Mouse (Mus musculus): Measurements from ENCODE around the gene Ssc5d. TPM values are rescaled to one million over a fixed set of nuclear protein-coding genes. Genes with fewer than 3 reads are reported as not detected.

Gene Ssc5d
- polyA plus RNA-seq, 1 experiment, result 1.0 TPM

DNA sequence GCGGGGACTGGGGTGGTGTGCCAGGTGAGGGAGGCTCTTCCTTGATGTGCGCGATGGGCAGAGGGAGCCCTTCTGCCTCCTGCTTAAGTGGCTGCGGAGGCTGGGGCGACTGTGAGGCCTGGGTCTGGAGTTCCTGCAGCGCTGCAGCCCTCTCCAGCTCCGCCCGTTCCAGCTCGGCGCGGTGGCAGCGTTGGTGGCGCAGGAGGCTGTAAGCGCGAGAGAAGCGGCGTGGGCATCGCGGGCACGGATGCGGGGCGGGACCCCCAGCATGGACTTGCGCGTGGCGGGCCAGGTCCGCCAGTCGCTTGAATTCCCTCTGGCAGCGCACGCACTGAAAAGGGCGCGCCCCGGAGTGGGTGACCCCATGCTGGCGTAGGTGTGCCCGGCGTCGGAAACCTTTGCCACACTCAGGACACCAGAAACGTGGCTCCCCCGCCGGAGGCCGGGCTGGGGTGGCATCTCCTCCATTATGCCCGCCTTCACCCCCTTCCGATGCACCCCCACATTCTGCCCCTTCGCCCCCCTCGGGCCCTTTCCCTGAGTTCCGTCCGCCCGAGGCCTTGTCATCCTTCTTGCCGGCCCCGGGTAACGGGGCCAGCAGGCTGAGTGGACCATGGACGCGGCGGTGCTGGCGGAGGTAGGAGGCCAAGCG is 67.9 kb downstream of the Ssc5d start:
- peaks cover 18% of the 10 kb centered on the region for H3K4me1 ChIP-seq (replicated peaks; ENCODE audit: control insufficient read depth, insufficient read depth, low read length)
- H3K4me3 ChIP-seq (ENCODE audit: control insufficient read depth, insufficient read depth, low read length), result no peak overlapping the region
- H3K27me3 ChIP-seq (ENCODE audit: control insufficient read depth, insufficient read depth, low read length), result no peaks in the 10 kb centered on the region
- no peaks in the 10 kb centered on the region for H3K36me3 ChIP-seq (ENCODE audit: control insufficient read depth, insufficient read depth, low read length)
- WGBS, result 97% methylated on average over 55 of the region's 55 CpGs
- no peak for TF ChIP-seq POLR2A (IDR thresholded peaks at IDR 0.05; ENCODE audit: control insufficient read depth, extremely low read depth, insufficient read depth, low read length, poor library complexity)
- TF ChIP-seq CTCF (IDR thresholded peaks at IDR 0.05; ENCODE audit: borderline replicate concordance, control insufficient read depth, extremely low read depth, insufficient read depth, low read length, poor library complexity), result no peak
- DNase-seq, result no peak
- H3K27ac ChIP-seq (ENCODE audit: control insufficient read depth, insufficient read depth, low read length), result no peak overlapping the region

DNA sequence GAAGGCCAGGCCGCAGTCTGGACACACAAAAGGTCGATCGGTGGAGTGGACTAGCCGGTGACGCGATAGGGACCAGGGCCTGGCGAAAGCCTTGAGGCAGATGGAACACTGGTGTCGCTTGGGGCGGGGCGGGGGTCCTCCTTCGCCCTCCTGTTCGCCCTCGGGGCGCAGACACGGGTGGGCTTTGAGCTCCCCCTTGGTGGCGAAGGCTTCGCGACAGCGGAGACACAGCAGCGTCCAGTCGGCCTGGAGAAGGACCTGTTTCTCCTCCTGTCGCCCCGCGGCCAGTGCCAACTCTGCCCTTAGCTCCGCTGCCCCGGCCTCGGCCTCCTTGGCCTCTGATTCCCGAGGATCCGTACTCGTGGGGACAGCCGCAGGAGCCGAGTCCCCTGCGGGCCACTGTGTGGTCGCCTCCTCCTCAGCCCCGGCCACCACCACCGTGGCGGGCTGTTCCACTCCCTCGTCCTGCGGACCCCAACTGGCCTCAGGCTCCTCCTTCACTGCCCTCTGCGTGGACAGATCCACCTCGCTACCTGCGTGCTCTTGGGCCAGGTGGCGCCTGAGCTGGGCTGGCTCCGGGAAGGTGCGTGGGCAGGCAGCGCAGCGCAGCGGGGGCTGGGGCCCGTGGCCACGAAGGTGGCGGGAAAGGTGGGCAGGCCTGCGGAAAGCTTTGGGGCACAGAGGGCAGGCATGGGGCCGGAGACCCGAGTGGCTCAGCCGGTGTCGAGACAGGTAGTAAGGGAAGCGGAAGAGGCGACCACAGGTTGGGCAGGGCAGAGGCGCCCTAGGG is 68.6 kb downstream of the Ssc5d start:
- 93% methylated on average over 59 of the region's 59 CpGs for WGBS
- no peak for DNase-seq
- H3K27me3 ChIP-seq (ENCODE audit: control insufficient read depth, insufficient read depth, low read length), result no peaks in the 10 kb centered on the region
- H3K4me3 ChIP-seq (ENCODE audit: control insufficient read depth, insufficient read depth, low read length), result no peak overlapping the region
- H3K4me1 ChIP-seq (replicated peaks; ENCODE audit: control insufficient read depth, insufficient read depth, low read length), result peaks cover 18% of the 10 kb centered on the region
- H3K36me3 ChIP-seq (ENCODE audit: control insufficient read depth, insufficient read depth, low read length), result no peaks in the 10 kb centered on the region
- no peak overlapping the region for H3K27ac ChIP-seq (ENCODE audit: control insufficient read depth, insufficient read depth, low read length)
- no peak for TF ChIP-seq POLR2A (IDR thresholded peaks at IDR 0.05; ENCODE audit: control insufficient read depth, extremely low read depth, insufficient read depth, low read length, poor library complexity)
- TF ChIP-seq CTCF (IDR thresholded peaks at IDR 0.05; ENCODE audit: borderline replicate concordance, control insufficient read depth, extremely low read depth, insufficient read depth, low read length, poor library complexity), result no peak

Other genes starting within 250 kb of the Ssc5d start
- gene Hspbp1, start 240.7 kb upstream of the Ssc5d start, polyA plus RNA-seq (2012; rRNA removed), result 53.0 and 55.4 TPM in 2 replicates
- gene Brsk1, start 235.2 kb upstream of the Ssc5d start, polyA plus RNA-seq (2012; rRNA removed), result 0.71 and 0.84 TPM in 2 replicates
- 2.2 and 3.7 TPM in 2 replicates for gene Tmem150b, start 200.5 kb upstream of the Ssc5d start, polyA plus RNA-seq (2012; rRNA removed)
- 224 and 250 TPM in 2 replicates for gene Kmt5c, start 185.7 kb upstream of the Ssc5d start, polyA plus RNA-seq (2012; rRNA removed)
- 36.6 and 47.7 TPM in 2 replicates for gene Cox6b2, start 172.7 kb upstream of the Ssc5d start, polyA plus RNA-seq (2012; rRNA removed)
- 0.11 TPM in 1 of 2 replicates, not detected in the other for gene Fam71e2, start 154.5 kb upstream of the Ssc5d start, polyA plus RNA-seq (2012; rRNA removed)
- 0.13 and 0.32 TPM in 2 replicates for gene Il11, start 142.9 kb upstream of the Ssc5d start, polyA plus RNA-seq (2012; rRNA removed)
- gene Tmem190, start 142.8 kb upstream of the Ssc5d start, polyA plus RNA-seq (2012; rRNA removed), result not detected in 2 replicates
- 18.1 and 23.5 TPM in 2 replicates for gene Tmem238, start 136.1 kb upstream of the Ssc5d start, polyA plus RNA-seq (2012; rRNA removed)
- 367 and 512 TPM in 2 replicates for gene Rpl28, start 132.9 kb upstream of the Ssc5d start, polyA plus RNA-seq (2012; rRNA removed)
- gene Ube2s, start 113.2 kb upstream of the Ssc5d start, polyA plus RNA-seq (2012; rRNA removed), result 970 and 1,071 TPM in 2 replicates
- 0.48 and 0.74 TPM in 2 replicates for gene Shisa7, start 81.1 kb upstream of the Ssc5d start, polyA plus RNA-seq (2012; rRNA removed)
- gene Isoc2b, start 55.5 kb upstream of the Ssc5d start, polyA plus RNA-seq (2012; rRNA removed), result 21.8 and 23.6 TPM in 2 replicates
- 20.3 and 20.5 TPM in 2 replicates for gene Isoc2a, start 48.6 kb upstream of the Ssc5d start, polyA plus RNA-seq (2012; rRNA removed)
- 0.15 and 0.17 TPM in 2 replicates for gene Gm36210, start 19.3 kb upstream of the Ssc5d start, polyA plus RNA-seq (2012; rRNA removed)
- gene Zfp628, start 10.6 kb upstream of the Ssc5d start, polyA plus RNA-seq (2012; rRNA removed), result 40.2 and 51.2 TPM in 2 replicates
- 4.4 and 5.9 TPM in 2 replicates for gene Nat14, start 3.8 kb upstream of the Ssc5d start, polyA plus RNA-seq (2012; rRNA removed)
- 1.5 and 5.4 TPM in 2 replicates for gene Sbk2, start 38.6 kb downstream of the Ssc5d start, polyA plus RNA-seq (2012; rRNA removed)
- gene Sbk3, start 45.4 kb downstream of the Ssc5d start, polyA plus RNA-seq (2012; rRNA removed), result 0.36 and 3.7 TPM in 2 replicates
- 125 and 133 TPM in 2 replicates for gene Zfp579, start 70.4 kb downstream of the Ssc5d start, polyA plus RNA-seq (2012; rRNA removed)
- 52.2 and 54.6 TPM in 2 replicates for gene Zfp524, start 88.6 kb downstream of the Ssc5d start, polyA plus RNA-seq (2012; rRNA removed)
- 79.3 and 85.2 TPM in 2 replicates for gene Fiz1, start 88.9 kb downstream of the Ssc5d start, polyA plus RNA-seq (2012; rRNA removed)
- not detected in 2 replicates for gene Gm44973, start 89.7 kb downstream of the Ssc5d start, polyA plus RNA-seq (2012; rRNA removed)
- 105 and 120 TPM in 2 replicates for gene Zfp865, start 94.6 kb downstream of the Ssc5d start, polyA plus RNA-seq (2012; rRNA removed)
- 0.52 and 0.97 TPM in 2 replicates for gene Ccdc106, start 94.8 kb downstream of the Ssc5d start, polyA plus RNA-seq (2012; rRNA removed)
- gene 4632433K11Rik, start 108.3 kb downstream of the Ssc5d start, polyA plus RNA-seq (2012; rRNA removed), result not detected in 2 replicates
- gene Zfp784, start 112.7 kb downstream of the Ssc5d start, polyA plus RNA-seq (2012; rRNA removed), result 5.2 and 6.3 TPM in 2 replicates
- gene Zfp580, start 125.8 kb downstream of the Ssc5d start, polyA plus RNA-seq (2012; rRNA removed), result 29.9 and 42.3 TPM in 2 replicates
- 437 and 438 TPM in 2 replicates for gene U2af2, start 136.4 kb downstream of the Ssc5d start, polyA plus RNA-seq (2012; rRNA removed)
- 230 and 280 TPM in 2 replicates for gene Epn1, start 154.4 kb downstream of the Ssc5d start, polyA plus RNA-seq (2012; rRNA removed)
- gene Rfpl4, start 191.2 kb downstream of the Ssc5d start, polyA plus RNA-seq (2012; rRNA removed), result not detected in 2 replicates
- gene Rasl2-9, start 200.2 kb downstream of the Ssc5d start, polyA plus RNA-seq (2012; rRNA removed), result 0.17 and 0.39 TPM in 2 replicates
- gene Vmn1r55, start 223.9 kb downstream of the Ssc5d start, polyA plus RNA-seq (2012; rRNA removed), result not detected in 2 replicates

Data from thymus, adult 2 months (tissue).